Mouse (Mus musculus) heart, postnatal 14 days (tissue): ENCODE data around the gene Cpeb4. TPM values are rescaled to one million over a fixed set of nuclear protein-coding genes. Genes with fewer than 3 reads are reported as not detected.
"Not testable (repeated sequence)": the region's sequence is repeated elsewhere in the genome, so short reads cannot be mapped to it uniquely, and the experiment has no call there.

Experiments used
- DNase-seq, 2 experiments: peaks; one replicate each; pipeline ENCODE4 v3.0.0; 2021 to 2022
- intact Hi-C: fragments of 180-260 bp; cut with DNase I; formaldehyde crosslinking; loops from one replicate; pipeline ENCODE4 v1.15.1; 2025
- total RNA-seq, 2 experiments: library from RNA; stranded (reverse); gene quantifications; 2 replicates each; pipeline ENCODE4 v1.2.3; 2021

The Cpeb4 gene
- total RNA-seq, 2 experiments from 2014 or later = 82.8 to 94.9 TPM

DNA sequence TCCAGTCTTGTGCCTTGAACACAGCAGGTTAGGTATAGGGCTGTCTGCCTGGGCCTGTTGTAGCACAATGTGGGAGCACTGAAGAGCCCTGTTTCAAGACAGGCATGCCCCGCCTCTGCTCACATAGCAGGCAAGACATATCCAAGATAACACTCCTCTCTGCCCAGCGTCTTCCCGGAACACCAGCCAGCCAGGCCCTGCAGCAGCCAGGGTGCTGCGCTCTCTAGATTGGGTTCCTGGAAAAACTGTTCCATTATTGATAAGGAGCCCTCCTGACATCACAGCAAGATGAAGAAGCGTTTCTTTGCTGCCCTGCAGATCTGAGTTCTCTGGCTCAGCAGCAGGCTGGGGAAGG lies 28.2 kb upstream of the Cpeb4 start:
- DNase-seq = no peak
- intact Hi-C loops = no loop called here

DNA sequence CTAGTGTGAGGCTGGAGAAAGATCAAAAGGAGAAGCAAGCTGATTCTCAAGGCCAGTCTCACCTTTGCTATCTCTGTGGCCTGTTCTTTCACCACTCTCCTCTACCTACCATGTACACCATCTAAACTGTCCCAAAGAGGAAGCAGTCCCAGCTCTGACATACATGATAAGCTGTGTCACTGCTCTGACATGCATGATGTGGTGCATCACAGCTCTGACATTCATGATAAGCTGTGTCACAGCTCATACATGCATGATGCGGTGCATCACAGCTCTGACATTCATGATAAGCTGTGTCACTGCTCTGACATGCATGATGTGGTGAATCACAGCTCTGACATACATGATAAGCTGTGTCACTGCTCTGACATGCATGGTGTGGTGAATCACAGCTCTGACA lies 26.9 kb upstream of the Cpeb4 start:
- not testable (repeated sequence) for DNase-seq
- intact Hi-C loops = loop anchor here (5.0 kb wide), 1 partner anchor 93 kb away; no protein-coding TSS in a partner anchor

DNA sequence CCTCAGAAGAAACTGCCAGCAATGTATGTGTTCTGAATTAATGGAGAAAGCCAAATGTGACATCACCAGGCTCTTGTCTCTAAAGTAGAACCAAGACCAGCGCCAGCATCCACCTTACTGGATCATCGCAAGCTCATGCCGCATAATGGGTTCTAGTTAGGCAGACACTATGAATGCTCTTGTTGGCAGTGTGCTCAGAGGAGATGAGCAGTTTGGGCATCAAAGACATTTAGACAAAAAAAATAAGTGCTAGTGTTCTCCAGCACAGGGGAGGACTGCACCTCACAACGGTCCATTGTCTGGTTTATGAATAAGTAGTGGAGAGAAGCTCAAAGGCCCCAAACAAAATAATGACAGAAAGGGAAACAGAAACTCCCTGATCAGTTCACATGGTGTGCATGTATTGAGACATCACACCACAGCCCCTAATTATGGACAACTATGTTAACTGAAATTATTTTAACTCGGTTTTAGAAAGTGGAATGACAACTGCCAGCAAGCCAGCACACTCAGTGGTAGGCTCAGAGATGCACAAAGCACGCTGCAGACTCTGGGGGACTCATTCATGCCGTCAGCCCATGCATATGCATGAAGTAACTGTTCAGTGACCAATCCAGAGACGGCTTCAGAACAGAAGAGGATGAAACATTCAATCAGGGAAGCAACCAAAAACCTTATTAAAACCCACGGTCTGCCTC lies 25.1 kb upstream of the Cpeb4 start:
- DNase-seq = no peak
- intact Hi-C loops = loop anchor here (5.0 kb wide), 1 partner anchor 95 kb away; no protein-coding TSS in a partner anchor

DNA sequence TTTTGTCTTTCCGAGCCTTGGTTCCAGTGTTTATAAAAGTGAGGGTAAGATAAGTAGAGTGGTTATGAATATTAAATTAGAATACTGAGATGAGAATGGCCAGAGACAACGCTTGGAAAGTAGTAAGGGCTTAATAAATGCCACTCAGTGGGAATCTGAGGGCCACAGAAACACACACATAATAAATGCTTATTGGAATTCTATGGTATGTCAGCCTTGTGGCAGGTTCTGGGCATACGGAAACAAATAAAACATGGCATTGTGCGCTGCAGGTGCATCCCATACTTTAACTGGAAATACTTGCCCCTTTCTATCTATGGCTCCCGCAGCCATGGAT lies 24.6 kb upstream of the Cpeb4 start:
- no peak for DNase-seq
- intact Hi-C loops = loop anchor here (5.0 kb wide), 1 partner anchor 95 kb away; no protein-coding TSS in a partner anchor

DNA sequence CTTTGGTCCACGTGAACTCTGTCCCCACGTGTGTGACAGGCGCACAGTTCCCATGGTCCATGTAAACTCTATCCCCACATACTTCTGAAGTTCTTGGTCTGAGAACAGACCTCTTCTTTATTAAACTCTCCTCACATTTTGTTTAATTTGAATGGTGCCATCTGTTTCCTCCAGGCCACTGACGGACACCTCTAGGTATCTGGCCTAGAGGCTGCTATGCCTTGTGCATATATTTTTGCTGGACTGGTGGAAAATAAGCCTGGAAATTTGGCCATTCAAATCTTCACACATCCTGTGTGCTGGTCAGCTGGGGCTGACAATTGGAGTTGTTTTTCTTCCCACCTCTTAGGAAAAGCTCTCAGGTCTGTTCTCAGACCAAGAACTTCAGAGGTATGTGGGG lies 23.3 kb upstream of the Cpeb4 start:
- intact Hi-C loops = loop anchor here (5.0 kb wide), 1 partner anchor 96 kb away; no protein-coding TSS in a partner anchor
- DNase-seq = no peak

DNA sequence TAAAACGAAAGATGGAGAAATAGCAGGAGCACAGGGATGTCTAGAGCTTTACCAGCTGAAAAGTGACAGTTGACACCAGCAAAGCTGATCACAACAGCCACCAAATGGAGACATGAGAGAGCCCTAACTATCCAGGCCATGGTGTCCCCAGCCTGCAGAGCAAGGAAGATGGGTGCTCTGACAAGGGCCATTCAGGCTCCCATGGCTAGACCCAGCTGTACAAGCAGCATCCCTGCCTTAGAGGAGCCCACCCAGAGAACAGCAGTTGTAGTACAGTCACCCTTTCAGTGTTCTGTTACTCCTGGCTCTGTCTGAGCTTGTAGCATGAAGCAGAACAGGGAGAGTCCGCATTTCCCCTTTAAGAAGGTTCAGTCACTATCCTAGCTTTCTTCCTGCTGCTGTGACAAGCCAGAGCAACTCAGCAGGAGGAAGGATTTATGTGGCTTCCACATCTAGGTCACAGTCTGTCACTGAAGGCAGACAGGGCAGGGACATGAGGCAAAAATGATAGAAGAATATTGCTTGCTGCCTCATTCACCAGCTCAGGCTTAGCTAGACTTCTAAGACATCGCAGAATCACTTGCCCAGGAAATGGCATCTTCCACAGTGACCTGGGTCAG lies 21.7 kb upstream of the Cpeb4 start:
- intact Hi-C loops = no loop called here
- no peak for DNase-seq

DNA sequence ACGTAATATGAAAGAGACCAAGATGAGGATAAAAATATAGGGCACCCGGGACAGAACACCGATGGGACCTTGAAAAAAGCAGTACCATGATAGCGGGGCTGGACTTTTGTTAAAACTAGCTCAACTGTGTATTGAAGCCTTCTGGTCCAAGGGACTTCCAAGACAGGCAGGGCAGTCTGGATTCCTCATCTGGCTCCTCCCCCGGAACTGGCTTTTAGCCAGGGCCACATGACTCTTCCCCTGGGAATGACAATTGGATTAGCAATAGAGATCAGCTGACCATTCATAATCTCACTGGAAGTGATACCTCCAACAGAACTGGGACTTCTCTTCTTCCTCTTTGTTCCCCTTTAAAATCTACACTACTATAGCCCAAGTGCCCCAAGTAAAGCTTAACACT lies 21.0 kb upstream of the Cpeb4 start:
- intact Hi-C loops = no loop called here
- DNase-seq = peak; percentile 58 to 78

DNA sequence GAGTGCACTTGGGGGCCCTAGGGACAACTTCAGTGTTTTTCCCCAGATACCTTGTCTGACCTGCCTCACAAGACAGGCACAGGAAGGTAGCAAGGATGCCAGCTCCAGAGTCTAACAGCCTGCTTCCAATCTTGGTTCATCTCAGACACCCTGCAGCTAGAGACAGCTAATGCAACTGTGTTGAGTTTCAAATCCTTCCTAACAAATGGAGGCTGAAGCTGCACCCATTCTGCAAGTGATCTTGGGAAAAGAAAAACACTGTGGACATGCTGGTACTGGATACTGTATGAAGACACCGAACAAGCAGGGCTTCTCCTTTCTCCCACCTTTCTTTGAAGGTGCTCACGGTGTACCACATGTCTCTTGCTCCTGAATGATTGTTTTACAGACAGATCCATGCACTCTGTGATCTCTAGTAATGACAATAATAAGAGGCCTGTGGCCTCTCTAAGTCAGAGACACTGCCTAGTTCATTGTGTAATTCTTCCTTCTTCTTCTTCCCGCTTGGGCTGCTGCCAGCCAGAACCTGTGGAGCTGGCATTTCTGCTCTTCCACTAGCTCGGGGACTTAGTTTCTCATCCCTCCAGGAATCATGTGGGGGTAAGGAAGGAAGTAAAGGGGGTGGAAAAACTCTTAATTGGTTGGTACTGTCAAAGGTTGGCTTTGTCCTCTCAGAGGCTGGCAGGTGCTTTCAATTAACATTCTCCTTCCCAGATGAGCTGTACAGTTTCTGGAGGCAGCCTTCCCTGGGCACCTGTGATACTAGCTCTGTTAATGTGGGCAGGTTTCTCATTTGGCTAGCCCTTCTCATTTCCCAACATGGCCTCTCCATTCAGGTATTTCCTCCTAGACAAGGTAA lies 20.1 kb upstream of the Cpeb4 start:
- no peak for DNase-seq
- intact Hi-C loops = no loop called here

DNA sequence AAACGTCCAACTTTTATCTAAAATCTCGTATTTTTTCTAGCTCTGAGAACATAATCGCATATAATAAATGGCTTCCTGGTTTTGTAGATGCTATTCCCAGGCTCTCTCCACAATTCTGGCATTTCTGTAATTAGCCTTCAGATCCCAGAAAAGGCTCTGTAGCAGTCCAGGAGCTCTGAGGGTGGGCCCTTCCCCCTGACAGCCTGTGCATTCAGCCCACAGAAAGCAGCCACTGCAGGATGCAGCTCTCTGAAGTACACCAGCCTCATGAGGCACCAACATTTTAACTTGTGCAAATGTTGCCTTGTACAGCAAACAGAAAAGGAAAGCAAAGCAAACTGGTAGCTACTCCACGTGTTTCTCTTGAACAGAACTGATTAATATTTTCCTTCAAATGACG lies 17.1 kb upstream of the Cpeb4 start:
- DNase-seq = no peak

DNA sequence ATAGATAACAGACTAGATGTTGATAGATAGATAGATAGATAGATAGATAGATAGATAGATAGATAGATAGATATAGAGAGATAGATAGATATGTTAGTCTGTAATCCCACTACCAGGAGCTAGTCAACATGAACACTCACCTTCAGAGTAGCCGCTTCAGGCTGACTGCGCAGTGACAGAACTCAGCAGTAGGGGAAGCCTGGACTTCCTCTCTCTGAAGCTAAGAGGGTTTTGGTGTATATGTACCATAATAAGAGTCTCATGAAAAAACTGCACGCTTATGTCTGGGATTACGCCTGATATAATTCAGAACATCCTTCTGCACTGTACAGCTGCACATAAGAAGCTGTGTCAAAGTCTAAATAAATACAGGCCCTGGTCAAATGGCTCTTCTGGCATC lies 14.5 kb upstream of the Cpeb4 start:
- intact Hi-C loops = no loop called here
- DNase-seq = no peak

More for the DNA sequence above, 17.1 kb upstream of the Cpeb4 start:
- intact Hi-C loops = no loop called here

DNA sequence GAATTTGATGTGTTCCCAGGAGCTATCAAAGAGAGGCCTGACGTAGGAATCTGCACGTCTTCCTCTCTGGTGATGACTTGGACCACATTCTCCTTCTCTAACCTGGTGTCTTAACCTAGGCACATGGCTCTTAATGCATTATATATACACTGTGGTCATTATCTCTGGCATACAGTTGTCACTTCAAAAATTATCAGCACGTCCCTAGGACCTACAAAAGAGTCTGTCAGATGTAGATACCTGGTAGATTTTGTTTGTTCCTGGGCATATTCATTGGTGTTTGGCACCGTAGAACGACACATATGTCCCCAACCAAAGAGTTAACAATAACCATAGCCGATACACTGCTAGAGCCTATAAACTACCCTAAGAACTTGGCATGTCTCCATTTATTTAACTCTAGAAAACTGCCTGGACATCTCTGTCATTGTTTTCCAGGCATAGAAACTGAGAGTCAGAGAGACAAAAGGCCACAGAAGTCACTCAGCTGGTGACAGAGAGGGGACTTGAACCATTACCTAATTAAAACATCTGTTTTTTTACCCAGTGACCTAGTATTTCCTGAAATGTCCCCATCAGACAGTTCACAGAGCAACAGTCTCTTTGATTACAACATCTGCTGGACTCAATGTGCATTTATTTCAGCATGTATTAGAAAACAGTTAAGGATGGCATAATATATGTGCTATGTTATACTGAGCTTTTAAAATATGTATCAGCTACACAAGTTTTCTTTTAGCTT lies 10.7 kb upstream of the Cpeb4 start:
- intact Hi-C loops = no loop called here
- no peak for DNase-seq

DNA sequence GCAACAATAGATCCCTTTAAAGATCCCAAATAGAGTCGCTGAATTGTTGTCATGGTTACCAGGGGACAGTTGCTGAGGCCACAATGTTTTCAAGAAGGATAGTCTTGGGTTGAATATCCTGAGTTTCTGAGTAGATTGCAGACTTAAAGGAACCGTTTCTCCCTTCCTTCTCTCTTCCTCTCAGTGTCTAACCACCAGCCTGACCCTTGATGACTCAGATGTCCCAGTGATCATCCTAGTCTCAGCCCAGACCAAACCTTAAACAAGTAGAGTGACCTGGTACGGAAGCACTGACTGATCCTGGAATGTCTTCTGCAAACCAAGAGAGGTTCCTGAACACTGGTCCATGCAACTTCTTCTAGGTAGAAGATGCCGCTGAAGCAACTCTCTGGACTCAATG lies 4.0 kb upstream of the Cpeb4 start:
- intact Hi-C loops = loop anchor here (5.0 kb wide), 1 partner anchor 106 kb away; no protein-coding TSS in a partner anchor
- DNase-seq = no peak

DNA sequence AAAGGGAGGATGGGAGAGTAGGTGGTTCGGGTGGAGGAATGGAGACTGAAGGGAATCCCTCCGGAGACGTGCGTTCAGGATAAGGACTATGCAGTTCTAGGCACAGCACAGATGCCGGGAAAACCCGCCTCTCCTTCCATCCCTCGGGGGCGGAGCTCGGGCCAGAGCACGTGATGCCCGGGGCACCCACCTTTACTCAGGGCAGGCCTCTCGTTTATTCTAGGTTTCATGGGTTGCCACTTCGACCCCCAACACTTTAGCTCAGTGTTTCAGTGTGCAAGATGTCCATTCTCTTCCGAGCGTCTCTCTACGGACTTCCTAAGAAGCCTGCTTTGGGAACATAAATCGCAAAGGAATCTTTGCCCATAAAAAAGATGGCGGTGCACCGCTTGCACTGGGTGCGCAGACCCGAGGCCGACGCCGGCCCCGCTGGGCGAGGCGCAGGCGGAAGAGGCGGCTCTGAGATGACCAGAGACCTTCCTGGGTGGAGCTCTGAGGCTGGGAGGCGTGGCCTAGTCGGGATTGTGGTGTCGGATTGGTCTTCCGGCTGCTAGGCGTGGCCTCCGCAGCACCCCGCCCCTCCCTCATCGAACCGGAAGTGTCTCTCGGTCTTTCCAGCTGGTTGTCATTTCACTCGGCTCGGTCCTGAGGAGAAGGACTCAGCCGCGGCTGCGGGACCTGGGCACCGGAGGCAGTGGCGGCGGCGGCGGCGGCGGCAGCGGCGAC lies 1.6 kb upstream of the Cpeb4 start:
- DNase-seq = peak; percentile 98 to 99
- intact Hi-C loops = loop anchor here (2.0 to 5.0 kb wide), 3 partner anchors 37 to 78 kb away; no protein-coding TSS in a partner anchor

DNA sequence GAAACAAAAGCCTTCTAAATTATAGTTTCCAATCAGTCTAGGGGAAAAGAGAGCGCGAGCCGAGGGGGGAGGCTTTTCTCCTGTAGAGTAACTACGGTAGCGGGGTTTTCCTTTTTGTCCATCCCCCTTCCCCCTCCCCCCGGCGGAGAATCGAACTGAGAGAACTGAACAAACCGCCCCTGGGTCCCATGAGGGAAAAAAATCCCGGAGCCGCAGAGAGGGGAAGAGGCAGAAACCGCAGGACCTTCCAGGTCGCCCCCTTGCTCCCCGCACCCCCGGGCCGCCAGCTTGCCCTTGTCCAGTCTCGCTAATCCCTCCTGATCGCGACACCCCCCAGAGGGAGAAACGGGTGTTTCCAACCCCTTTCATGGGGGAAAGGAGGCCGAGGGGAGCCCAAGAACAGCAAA lies 873 bp upstream of the Cpeb4 start:
- peak; percentile 51 to 59 for DNase-seq
- intact Hi-C loops = loop anchor here (2.0 to 5.0 kb wide), 3 partner anchors 36 to 78 kb away; no protein-coding TSS in a partner anchor

DNA sequence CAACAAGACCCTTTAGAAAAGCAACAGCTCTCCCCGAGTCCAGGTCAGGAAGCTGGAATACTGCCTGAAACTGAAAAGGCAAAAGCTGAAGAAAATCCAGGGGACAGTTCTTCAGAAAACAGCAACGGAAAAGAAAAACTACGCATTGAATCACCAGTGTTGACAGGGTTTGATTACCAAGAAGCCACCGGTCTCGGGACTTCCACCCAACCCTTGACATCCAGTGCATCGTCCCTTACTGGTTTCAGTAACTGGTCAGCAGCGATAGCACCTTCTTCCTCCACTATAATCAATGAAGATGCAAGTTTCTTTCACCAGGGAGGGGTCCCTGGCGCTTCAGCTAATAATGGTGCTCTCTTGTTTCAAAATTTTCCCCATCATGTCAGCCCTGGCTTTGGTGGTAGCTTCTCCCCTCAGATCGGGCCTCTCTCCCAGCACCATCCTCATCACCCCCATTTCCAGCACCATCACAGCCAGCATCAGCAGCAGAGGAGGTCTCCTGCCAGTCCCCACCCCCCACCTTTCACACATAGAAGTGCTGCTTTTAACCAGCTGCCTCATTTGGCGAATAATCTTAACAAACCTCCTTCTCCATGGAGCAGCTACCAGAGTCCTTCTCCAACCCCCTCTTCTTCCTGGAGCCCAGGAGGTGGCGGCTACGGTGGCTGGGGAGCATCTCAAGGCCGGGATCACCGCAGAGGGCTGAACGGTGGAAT lies 693 bp downstream of the Cpeb4 start:
- intact Hi-C loops = loop anchor here (2.0 to 5.0 kb wide), 3 partner anchors 35 to 200 kb away; no protein-coding TSS in a partner anchor
- peak; percentile 15 to 28 for DNase-seq

DNA sequence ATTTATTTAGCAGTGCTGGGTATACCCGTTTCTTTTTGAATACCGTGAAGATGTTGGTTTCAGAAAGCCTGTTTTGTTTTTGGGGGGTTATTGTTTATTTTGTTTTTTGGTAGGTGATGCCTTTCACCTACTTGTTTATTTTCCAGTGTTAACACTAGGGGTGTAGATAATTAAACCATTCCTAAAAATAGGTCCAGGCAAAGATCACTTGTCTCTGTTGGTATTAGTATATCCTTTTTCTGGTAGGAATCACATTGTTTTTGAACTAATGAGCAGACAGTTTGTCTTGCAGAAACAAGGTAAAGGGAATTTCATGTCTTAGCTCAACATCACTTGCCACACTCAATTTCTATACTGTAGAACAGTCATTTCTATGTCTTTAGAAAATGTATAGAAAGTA lies 2.1 kb downstream of the Cpeb4 start:
- intact Hi-C loops = loop anchor here (5.0 kb wide), 2 partner anchors 33 to 58 kb away; no protein-coding TSS in a partner anchor

DNA sequence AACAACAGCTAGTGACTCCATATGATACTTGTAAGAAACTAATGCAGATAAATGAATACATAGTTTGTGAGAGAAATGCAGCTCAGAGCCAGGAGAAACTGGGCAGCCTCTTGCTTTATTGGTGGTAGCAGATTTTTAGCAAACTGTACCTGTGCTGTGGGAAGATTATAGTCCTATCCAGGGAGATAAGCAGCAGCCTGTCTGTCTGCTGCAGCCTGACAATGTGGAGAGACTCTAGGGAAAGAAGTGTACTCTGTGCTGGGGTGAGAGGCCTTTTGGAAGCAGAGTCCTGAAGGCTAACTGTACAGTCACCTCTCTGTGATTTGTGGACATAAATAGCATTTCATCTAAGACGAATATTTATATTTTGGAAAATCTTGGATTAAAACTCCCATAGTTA lies 11.7 kb downstream of the Cpeb4 start:
- intact Hi-C loops = loop anchor here (2.0 kb wide), 1 partner anchor 15 kb away; no protein-coding TSS in a partner anchor
- DNase-seq = no peak

More for the DNA sequence above, 2.1 kb downstream of the Cpeb4 start:
- no peak for DNase-seq

DNA sequence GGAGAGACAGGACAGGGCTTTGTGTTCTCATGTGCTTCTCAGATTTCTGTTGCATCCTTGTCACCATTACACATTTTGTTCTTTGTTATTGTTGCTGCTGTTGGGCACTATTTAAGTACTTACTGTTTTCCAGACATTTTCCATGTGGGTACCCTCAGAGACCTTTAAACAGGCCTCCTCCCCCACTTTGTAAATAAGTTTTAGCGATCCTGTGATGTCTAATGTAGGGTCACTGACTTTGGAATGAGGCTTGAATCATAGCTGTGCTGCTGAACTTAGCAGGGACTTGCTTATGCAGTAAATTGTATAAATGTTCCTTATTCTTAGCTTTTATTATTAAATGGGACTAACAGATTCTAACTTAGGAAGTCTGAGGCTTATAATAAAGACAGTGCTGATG lies 13.8 kb downstream of the Cpeb4 start:
- intact Hi-C loops = no loop called here

DNA sequence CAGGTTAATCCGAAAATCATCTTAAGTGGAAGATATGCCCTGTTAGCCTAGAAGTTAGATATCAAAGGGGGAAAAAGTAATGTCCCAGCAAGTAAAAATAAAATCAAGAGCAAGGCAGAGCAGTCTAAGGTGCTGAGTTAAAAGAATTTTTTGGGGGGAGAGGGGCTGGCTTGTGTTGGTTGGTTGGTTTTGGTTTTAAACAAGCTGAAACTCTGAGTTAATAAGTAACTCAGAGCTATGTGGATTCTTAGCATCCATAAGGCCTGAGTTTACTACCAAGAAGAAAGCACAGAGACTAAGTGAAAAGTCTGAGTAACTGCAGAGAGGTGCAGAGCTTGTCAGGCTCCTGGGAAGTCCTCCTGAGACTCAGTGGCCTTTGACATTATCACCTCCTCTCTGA lies 16.2 kb downstream of the Cpeb4 start:
- intact Hi-C loops = no loop called here

More for the DNA sequence above, 13.8 kb downstream of the Cpeb4 start:
- DNase-seq = no peak

More for the DNA sequence above, 16.2 kb downstream of the Cpeb4 start:
- DNase-seq = no peak
